Mouse (Mus musculus): ENCODE results near the gene Arfgef2. TPM values are rescaled to one million over a fixed set of nuclear protein-coding genes. Genes with fewer than 3 reads are reported as not detected.

Gene Arfgef2
- total and polyA plus RNA-seq, 3 experiments, result 9.2 to 18.7 (median 11.2) TPM

GRCm38 (mm10) chr2:166835581-166835980 is 30.2 kb downstream of the Arfgef2 start:
- no peaks in the 10 kb centered on the region for H3K79me2 ChIP-seq (replicated peaks; ENCODE audit: control insufficient read depth, extremely low read depth, insufficient read depth, poor library complexity, severe bottlenecking)
- H3K9me3 ChIP-seq (replicated peaks; ENCODE audit: low read length), result no peaks in the 10 kb centered on the region
- no peak overlapping the region for H3K4me2 ChIP-seq (ENCODE audit: insufficient read depth, low read depth, poor library complexity, severe bottlenecking)
- no peak overlapping the region for H3K27ac ChIP-seq (ENCODE audit: insufficient read depth, low read depth)
- peaks cover 25 to 66% of the 10 kb centered on the region in 2 experiments for H3K36me3 ChIP-seq (replicated peaks in 1 of 2; ENCODE audit: control insufficient read depth in 1 of 2, insufficient read depth in 1 of 2, low read length in 1 of 2)
- H3K4me3 ChIP-seq (replicated peaks in 1 of 3; ENCODE audit: low read depth in 2 of 3, low read length in 2 of 3, poor library complexity in 1 of 3), result no peak overlapping the region
- dilution Hi-C loops (cut with MboI; ENCODE audit: extremely low pct_ligation_motif_present, extremely low pct_unique_long_range_greater_than_20kb, low sequenced_read_pairs), result no loop called here
- H3K27me3 ChIP-seq (replicated peaks), result no peaks in the 10 kb centered on the region
- in situ Hi-C loops (cut with MboI; ENCODE audit: low pct_ligation_motif_present, low pct_unique_long_range_greater_than_20kb, low sequenced_read_pairs), result no loop called here
- no peaks in the 10 kb centered on the region for H3K4me1 ChIP-seq (ENCODE audit: control insufficient read depth in 1 of 2, insufficient read depth in 2 of 2)
- TF ChIP-seq ZKSCAN1 (IDR thresholded peaks at IDR 0.05; ENCODE audit: borderline replicate concordance, low read depth, low read length) (no peak), ELF1 (IDR thresholded peaks at IDR 0.05; ENCODE audit: low read depth, low read length) (no peak), MAZ (IDR thresholded peaks at IDR 0.05; ENCODE audit: low read depth, low read length) (no peak), ZC3H11A (IDR thresholded peaks at IDR 0.05; ENCODE audit: low read depth, low read length) (no peak), E2F4 (IDR thresholded peaks at IDR 0.05; ENCODE audit: insufficient replicate concordance, low read depth, low read length) (no peak), TCF12 (IDR thresholded peaks at IDR 0.05; ENCODE audit: low read depth, low read length) (no peak), RAD21 (IDR thresholded peaks at IDR 0.05; ENCODE audit: low read depth, low read length) (no peak), ZMIZ1 (IDR thresholded peaks at IDR 0.05; ENCODE audit: low read depth, low read length) (no peak), TBP (conservative IDR thresholded peaks at IDR 0.05; ENCODE audit: low read depth, low read length) (no peak), SIN3A (IDR thresholded peaks at IDR 0.05; ENCODE audit: low read length) (no peak), SMC3 (IDR thresholded peaks at IDR 0.05; ENCODE audit: low read depth, low read length) (no peak), CHD1 (IDR thresholded peaks at IDR 0.05; ENCODE audit: low read depth, low read length) (no peak), IRF4 (IDR thresholded peaks at IDR 0.05; ENCODE audit: low read depth, low read length) (no peak), POLR2AphosphoS2 (IDR thresholded peaks at IDR 0.05; ENCODE audit: low read depth, low read length) (no peak), UBTF (IDR thresholded peaks at IDR 0.05; ENCODE audit: low read depth, low read length) (no peak), CHD2 (IDR thresholded peaks at IDR 0.05; ENCODE audit: low read length) (no peak), POLR2A (IDR thresholded peaks at IDR 0.05; ENCODE audit: low read depth, low read length) (no peak), CTCF (conservative IDR thresholded peaks at IDR 0.05 in 1 of 2, IDR thresholded peaks at IDR 0.05 in 1 of 2; ENCODE audit: low read depth in 2 of 2, low read length in 2 of 2) (no peak)
- DNase-seq (ENCODE audit: extremely low read depth), result no peak
- H3K9ac ChIP-seq (ENCODE audit: insufficient read depth, low read depth), result no peak overlapping the region

DNA sequence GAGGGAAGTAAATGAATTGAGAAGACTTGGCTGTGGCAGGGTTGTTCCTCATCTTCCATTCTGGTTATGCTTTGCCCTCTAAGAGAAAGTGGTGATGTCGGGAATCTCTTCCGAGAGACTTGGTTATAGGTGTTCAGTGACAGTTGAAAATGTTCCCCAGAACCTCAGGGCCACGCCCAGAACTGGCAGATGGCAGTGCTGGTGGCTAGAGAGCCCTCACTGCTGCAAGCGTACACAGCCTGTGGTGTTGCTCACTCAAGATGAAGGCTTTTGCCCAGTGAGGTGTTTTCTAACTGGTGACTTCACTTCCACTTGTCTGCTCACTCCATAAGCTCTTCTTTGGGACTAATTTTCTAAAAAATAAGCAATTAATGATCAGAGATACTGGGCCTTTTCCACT is 36.4 kb downstream of the Arfgef2 start:
- no peak for DNase-seq (ENCODE audit: extremely low read depth)
- dilution Hi-C loops (cut with MboI; ENCODE audit: extremely low pct_ligation_motif_present, extremely low pct_unique_long_range_greater_than_20kb, low sequenced_read_pairs), result no loop called here

More for the DNA sequence above, 36.4 kb downstream of the Arfgef2 start:
- H3K27ac ChIP-seq (ENCODE audit: insufficient read depth, low read depth), result no peak overlapping the region
- H3K4me2 ChIP-seq (ENCODE audit: insufficient read depth, low read depth, poor library complexity, severe bottlenecking), result no peak overlapping the region
- no peaks in the 10 kb centered on the region for H3K27me3 ChIP-seq (replicated peaks)
- H3K36me3 ChIP-seq (replicated peaks in 1 of 2; ENCODE audit: control insufficient read depth in 1 of 2, insufficient read depth in 1 of 2, low read length in 1 of 2), result peaks cover 30 to 83% of the 10 kb centered on the region in 2 experiments
- in situ Hi-C loops (cut with MboI; ENCODE audit: low pct_ligation_motif_present, low pct_unique_long_range_greater_than_20kb, low sequenced_read_pairs), result no loop called here
- no peaks in the 10 kb centered on the region for H3K79me2 ChIP-seq (replicated peaks; ENCODE audit: control insufficient read depth, extremely low read depth, insufficient read depth, poor library complexity, severe bottlenecking)
- TF ChIP-seq MAX (IDR thresholded peaks at IDR 0.05; ENCODE audit: low read length) (no peak), USF2 (conservative IDR thresholded peaks at IDR 0.05; ENCODE audit: low read depth, low read length) (no peak), E2F4 (IDR thresholded peaks at IDR 0.05; ENCODE audit: insufficient replicate concordance, low read depth, low read length) (no peak), KAT2A (IDR thresholded peaks at IDR 0.05; ENCODE audit: insufficient replicate concordance, low read length) (no peak), JUN (IDR thresholded peaks at IDR 0.05; ENCODE audit: insufficient read depth, low read depth, low read length) (no peak), GABPA (IDR thresholded peaks at IDR 0.05; ENCODE audit: insufficient replicate concordance, low read depth, low read length) (no peak), NELFE (IDR thresholded peaks at IDR 0.05; ENCODE audit: low read depth, low read length) (no peak), ZKSCAN1 (IDR thresholded peaks at IDR 0.05; ENCODE audit: borderline replicate concordance, low read depth, low read length) (no peak), ELF1 (IDR thresholded peaks at IDR 0.05; ENCODE audit: low read depth, low read length) (no peak), CHD2 (IDR thresholded peaks at IDR 0.05; ENCODE audit: low read length) (no peak), EP300 (IDR thresholded peaks at IDR 0.05; ENCODE audit: low read length) (no peak), BHLHE40 (IDR thresholded peaks at IDR 0.05; ENCODE audit: low read depth, low read length) (no peak)
- H3K4me3 ChIP-seq (replicated peaks in 1 of 3; ENCODE audit: low read depth in 2 of 3, low read length in 2 of 3, poor library complexity in 1 of 3), result no peak overlapping the region
- H3K9ac ChIP-seq (ENCODE audit: insufficient read depth, low read depth), result no peak overlapping the region
- H3K4me1 ChIP-seq (ENCODE audit: control insufficient read depth in 1 of 2, insufficient read depth in 2 of 2), result no peaks in the 10 kb centered on the region
- no peaks in the 10 kb centered on the region for H3K9me3 ChIP-seq (replicated peaks; ENCODE audit: low read length)
